Mouse (Mus musculus) limb, embryonic 14.5 days (tissue): ENCODE results near the gene Emid1. TPM values are rescaled to one million over a fixed set of nuclear protein-coding genes. Genes with fewer than 3 reads are reported as not detected.

Experiments
- ATAC-seq: fragments of 200-750 bp; cut with Nextera tagmentation; 2 replicates; pipeline ENCODE4 v1.8.0; 2017; ENCODE audit warnings: low read depth, moderate number of reproducible peaks, moderate TSS enrichment; ENCODE audit not compliant: low FRiP score
- DNase-seq: peaks from one replicate; pipeline ENCODE4 v3.0.0-alpha.2; 2015; ENCODE audit warnings: low spot score
- H3K27ac ChIP-seq: fragments of 300-500 bp; sonication (generic); replicated peaks from 2 replicates; pipeline ENCODE4 v1.5.1; 2014; ENCODE audit warnings: low read depth, mild to moderate bottlenecking, low read length, moderate library complexity, mixed read lengths
- H3K27me3 ChIP-seq: fragments of 300-500 bp; sonication (generic); 2 replicates; pipeline ENCODE4 v1.6.1; 2014; ENCODE audit warnings: low read length, mixed read lengths; ENCODE audit not compliant: control insufficient read depth, insufficient read depth
- H3K36me3 ChIP-seq: fragments of 300-500 bp; sonication (generic); 2 replicates; pipeline ENCODE4 v1.6.1; 2014; ENCODE audit warnings: mild to moderate bottlenecking, low read length, moderate library complexity, mixed read lengths; ENCODE audit not compliant: control insufficient read depth, insufficient read depth
- H3K4me1 ChIP-seq: fragments of 300-500 bp; sonication (generic); 2 replicates; pipeline ENCODE4 v1.6.1; 2014; ENCODE audit warnings: antibody characterized with exemption, low read length, mixed read lengths; ENCODE audit not compliant: control insufficient read depth, insufficient read depth
- H3K4me2 ChIP-seq: fragments of 300-500 bp; sonication (generic); replicated peaks from 2 replicates; pipeline ENCODE4 v1.6.1; 2014; ENCODE audit warnings: low read depth, mild to moderate bottlenecking, low read length, moderate library complexity; ENCODE audit not compliant: severe bottlenecking
- H3K4me3 ChIP-seq: fragments of 300-500 bp; sonication (generic); replicated peaks from 2 replicates; pipeline ENCODE4 v1.5.1; 2014; ENCODE audit warnings: low read length
- H3K9ac ChIP-seq: fragments of 300-500 bp; sonication (generic); 2 replicates; pipeline ENCODE4 v1.6.1; 2014; ENCODE audit warnings: mild to moderate bottlenecking, low read depth, low read length, moderate library complexity; ENCODE audit not compliant: severe bottlenecking
- H3K9me3 ChIP-seq: fragments of 300-500 bp; sonication (generic); 2 replicates; pipeline ENCODE4 v1.6.1; 2016; ENCODE audit warnings: low read length; ENCODE audit not compliant: control insufficient read depth
- POLR2A ChIP-seq: fragments of 200-500 bp; IDR thresholded peaks from 2 replicates; pipeline ENCODE4 v1.8.0; 2012; ENCODE audit warnings: inconsistent platforms, mild to moderate bottlenecking, moderate library complexity, borderline replicate concordance; ENCODE audit not compliant: insufficient read depth, insufficient read length; ENCODE audit errors: extremely low read depth
- WGBS: fragments of 180-500 bp; shearing (Covaris S2); extraction: QIAGEN DNeasy Blood & Tissue Kit; methylation state at CpG from one replicate; pipeline ENCODE4 v1.1.7; 2014; 5-methylcytosine and 5-hydroxymethylcytosine counted together
- polyA plus RNA-seq, 2 experiments: library from polyadenylated mRNA; depleted of rRNA in 1 of 2; stranded (reverse) in 1 of 2; unstranded in 1 of 2; fragments of >200 nt; fragmentation: Nextera tagmentation in 1 of 2; extraction: Ambion mirVana in 1 of 2; gene quantifications; 2 replicates each; pipeline versions ENCODE4 v1.2.1 to v1.2.3; 2012 to 2014

Gene Emid1
- polyA plus RNA-seq, 2 experiments: 25.3 to 32.2 TPM

- Histone ChIP-seq H3K27ac (peak overlapping the region; percentile 63), H3K9ac (no peak overlapping the region), H3K4me1 (peaks cover 7% of the 10 kb centered on the region), H3K4me3 (no peak overlapping the region), H3K9me3 (no peaks in the 10 kb centered on the region), H3K36me3 (no peaks in the 10 kb centered on the region), H3K4me2 (peak overlapping the region; percentile 17; the same call in 1 of the 2 replicates), H3K27me3 (no peaks in the 10 kb centered on the region)
- no peak for TF ChIP-seq POLR2A
- DNase-seq (peak; percentile 55), ATAC-seq (peak; percentile 58; the same call in 1 of the 2 replicates)
- WGBS: 11% methylated on average over 7 of the region's 9 CpGs
Observed at GRCm38 (mm10) chr11:5184250-5184649, 32.2 kb upstream of the Emid1 start.

- no peak for ATAC-seq
- Histone ChIP-seq H3K36me3 (no peaks in the 10 kb centered on the region), H3K4me3 (no peak overlapping the region), H3K4me1 (peaks cover 7% of the 10 kb centered on the region), H3K4me2 (no peak overlapping the region), H3K27me3 (no peaks in the 10 kb centered on the region), H3K9me3 (no peaks in the 10 kb centered on the region), H3K9ac (no peak overlapping the region), H3K27ac (no peak overlapping the region)
- no peak for DNase-seq
- TF ChIP-seq POLR2A: no peak
- 75% methylated on average over 4 of the region's 4 CpGs for WGBS
Observed at GRCm38 (mm10) chr11:5182870-5183269, 30.8 kb upstream of the Emid1 start.

DNA sequence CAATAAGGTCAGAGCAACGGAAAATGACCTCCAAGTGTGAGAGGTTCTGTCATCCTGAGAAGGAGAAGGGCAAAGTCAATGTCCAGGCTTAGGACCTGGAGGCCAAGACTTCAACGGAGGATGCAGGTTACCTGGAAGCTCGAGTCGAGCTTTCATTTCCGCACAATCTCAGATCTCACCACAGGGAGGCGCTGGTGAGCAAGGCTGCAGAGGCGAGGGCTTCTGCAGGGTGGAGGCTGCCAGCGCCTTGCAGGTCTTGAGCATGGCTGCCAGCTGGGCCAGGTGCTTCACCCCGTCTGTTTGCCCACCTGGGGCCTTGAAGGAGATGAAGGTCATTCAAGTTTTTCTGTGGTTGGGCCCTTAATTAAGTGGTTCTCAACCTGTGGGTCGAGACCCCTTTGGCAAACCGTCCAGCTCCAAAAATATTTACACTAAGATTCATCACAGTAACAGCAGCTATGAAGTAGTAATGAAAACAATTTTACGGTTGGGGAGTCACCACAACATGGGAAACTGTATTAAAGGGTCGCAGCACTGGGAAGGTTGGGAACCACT, 29.9 kb upstream of the Emid1 start:
- Histone ChIP-seq H3K27ac (no peak overlapping the region), H3K27me3 (no peaks in the 10 kb centered on the region), H3K4me1 (peaks cover 7% of the 10 kb centered on the region), H3K4me3 (no peak overlapping the region), H3K4me2 (no peak overlapping the region), H3K36me3 (no peaks in the 10 kb centered on the region), H3K9ac (no peak overlapping the region), H3K9me3 (no peaks in the 10 kb centered on the region)
- TF ChIP-seq POLR2A: no peak
- ATAC-seq (no peak), DNase-seq (peak; percentile 46)
- 16% methylated on average over 13 of the region's 13 CpGs for WGBS

DNA sequence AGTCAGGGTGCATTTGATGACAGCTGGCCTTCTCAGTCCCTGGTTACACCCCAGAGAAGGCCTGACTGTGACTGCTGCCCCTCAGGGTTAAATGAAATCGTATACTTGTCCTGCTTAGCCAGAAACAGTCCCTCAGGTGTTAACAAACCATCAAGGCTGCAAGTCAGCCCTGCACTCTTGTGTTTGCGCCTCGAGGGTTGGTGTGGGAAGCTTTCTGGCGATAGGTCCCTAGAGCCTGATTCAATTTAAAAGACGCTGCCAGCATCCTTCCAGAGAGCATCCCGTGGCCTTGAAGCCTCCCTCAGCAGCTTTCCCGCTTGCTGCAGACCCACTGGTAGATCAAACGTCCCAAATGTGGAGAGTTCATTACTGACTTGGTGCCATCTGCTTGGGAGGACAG, 27.3 kb upstream of the Emid1 start:
- no peaks in the 10 kb centered on the region for H3K9me3 ChIP-seq
- H3K27ac ChIP-seq: no peak overlapping the region
- ATAC-seq: no peak

DNA sequence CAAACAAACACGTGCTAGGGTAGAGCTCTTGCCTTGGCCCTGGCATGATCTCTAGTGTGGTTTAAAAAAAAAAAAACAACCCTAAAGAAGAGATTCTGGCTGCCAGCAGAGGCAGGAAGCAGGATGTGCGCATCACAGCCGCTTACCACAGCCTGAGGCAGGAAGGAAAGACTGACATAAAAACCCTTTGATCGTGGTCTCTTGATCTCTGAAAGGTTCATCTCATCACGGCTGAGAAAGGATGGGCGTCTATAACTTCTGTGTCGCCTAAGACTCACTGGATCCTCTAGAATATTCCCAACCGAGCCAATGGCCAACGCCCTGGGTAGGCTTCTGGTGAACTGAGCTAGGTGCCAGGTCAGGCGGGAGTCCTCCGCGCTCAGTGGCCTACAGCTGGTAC, 25.1 kb upstream of the Emid1 start:
- Histone ChIP-seq H3K4me2 (no peak overlapping the region), H3K27me3 (no peaks in the 10 kb centered on the region), H3K9me3 (no peaks in the 10 kb centered on the region), H3K4me3 (no peak overlapping the region), H3K36me3 (no peaks in the 10 kb centered on the region), H3K4me1 (no peaks in the 10 kb centered on the region; the same call in 1 of the 2 replicates), H3K9ac (no peak overlapping the region), H3K27ac (no peak overlapping the region)
- ATAC-seq: no peak
- no peak for TF ChIP-seq POLR2A
- whole genome bisulfite sequencing: 66% methylated on average over 12 of the region's 12 CpGs
- DNase-seq: no peak

More for the DNA sequence above, 27.3 kb upstream of the Emid1 start:
- Histone ChIP-seq H3K4me1 (peaks cover 7% of the 10 kb centered on the region), H3K4me2 (no peak overlapping the region), H3K36me3 (no peaks in the 10 kb centered on the region), H3K9ac (no peak overlapping the region), H3K27me3 (no peaks in the 10 kb centered on the region), H3K4me3 (no peak overlapping the region)
- TF ChIP-seq POLR2A: no peak
- WGBS: 24% methylated on average over 8 of the region's 8 CpGs
- no peak for DNase-seq
